Mouse (Mus musculus) MEL (cell line): ENCODE measurements at regions not wholly inside any gene's neighbourhood (a gene's known extent, or its start where the extent isn't known, plus 50 kb on each side); places are given as distances from the start of the nearest gene placed in this dataset.

Experiments
- DNase-seq: peaks from one replicate; pipeline ENCODE4 v3.0.0; 2011; ENCODE audit warnings: low read depth, low spot score
- H3K27ac ChIP-seq: 2 replicates; pipeline ENCODE4 v1.5.1; 2012; ENCODE audit warnings: low read depth, mild to moderate bottlenecking, control low read depth, low read length, moderate library complexity; ENCODE audit not compliant: control insufficient read depth
- H3K27me3 ChIP-seq, 2 experiments: fragments of 150-350 bp in 1 of 2; sonication (generic) in 1 of 2; 2 replicates each; pipeline ENCODE4 v1.6.1; 2012; ENCODE audit warnings: low read length in 2 of 2, mild to moderate bottlenecking in 2 of 2, improper control_type of control experiment in 1 of 2, moderate library complexity in 1 of 2; ENCODE audit not compliant: insufficient read depth in 2 of 2, control insufficient read depth in 1 of 2
- H3K36me3 ChIP-seq, 2 experiments: 2 replicates each; pipeline ENCODE4 v1.6.1; 2012 to 2014; ENCODE audit warnings: low read length in 2 of 2, improper control_type of control experiment in 1 of 2, inconsistent platforms in 1 of 2, mild to moderate bottlenecking in 1 of 2; ENCODE audit not compliant: insufficient read depth in 2 of 2, control insufficient read depth in 1 of 2
- H3K4me1 ChIP-seq, 2 experiments: fragments of 150-350 bp in 1 of 2; sonication (generic) in 1 of 2; 2 replicates each; pipeline ENCODE4 v1.6.1; 2012; ENCODE audit warnings: low read length in 2 of 2, improper control_type of control experiment in 1 of 2, mild to moderate bottlenecking in 1 of 2; ENCODE audit not compliant: insufficient read depth in 2 of 2, control insufficient read depth in 1 of 2
- H3K4me3 ChIP-seq, 2 experiments: fragments of 150-350 bp in 1 of 2; sonication (generic) in 1 of 2; 2 replicates each; pipeline ENCODE4 v1.5.1; 2012; ENCODE audit warnings: low read depth in 2 of 2, low read length in 2 of 2, mild to moderate bottlenecking in 2 of 2, moderate library complexity in 2 of 2, control low read depth in 1 of 2, improper control_type of control experiment in 1 of 2; ENCODE audit not compliant: control insufficient read depth in 1 of 2, insufficient read depth in 1 of 2
- H3K79me2 ChIP-seq: 2 replicates; pipeline ENCODE4 v1.6.1; 2012; ENCODE audit warnings: mild to moderate bottlenecking, low read length, moderate library complexity; ENCODE audit not compliant: control insufficient read depth, poor library complexity, insufficient read depth
- H3K9ac ChIP-seq: 2 replicates; pipeline ENCODE4 v1.6.1; 2012; ENCODE audit warnings: low read depth, mild to moderate bottlenecking, control low read depth, low read length, moderate library complexity; ENCODE audit not compliant: control insufficient read depth, poor library complexity, severe bottlenecking
- H3K9me3 ChIP-seq: fragments of 150-350 bp; sonication (generic); replicated peaks from 2 replicates; pipeline ENCODE4 v1.6.1; 2012; ENCODE audit warnings: mild to moderate bottlenecking, low read length, improper control_type of control experiment, moderate library complexity; ENCODE audit not compliant: insufficient read depth
- BHLHE40 ChIP-seq: IDR thresholded peaks from 2 replicates; pipeline ENCODE4 v1.6.1; 2012; ENCODE audit warnings: low read depth, mild to moderate bottlenecking, inconsistent platforms, low read length, improper control_type of control experiment, borderline replicate concordance
- CHD1 ChIP-seq: IDR thresholded peaks from 2 replicates; pipeline ENCODE4 v1.6.1; 2012; ENCODE audit warnings: low read depth, mild to moderate bottlenecking, inconsistent platforms, low read length, improper control_type of control experiment
- CHD2 ChIP-seq: IDR thresholded peaks from 2 replicates; pipeline ENCODE4 v1.6.1; 2011; ENCODE audit warnings: low read length, improper control_type of control experiment
- EP300 ChIP-seq, 2 experiments: IDR thresholded peaks; 2 replicates each; pipeline ENCODE4 v1.6.1; 2011; ENCODE audit warnings: improper control_type of control experiment in 2 of 2, low read length in 2 of 2, low read depth in 1 of 2, mild to moderate bottlenecking in 1 of 2
- GABPA ChIP-seq: IDR thresholded peaks from 2 replicates; pipeline ENCODE4 v1.6.1; 2012; ENCODE audit warnings: low read depth, mild to moderate bottlenecking, inconsistent platforms, low read length, improper control_type of control experiment, moderate library complexity
- HCFC1 ChIP-seq: IDR thresholded peaks from 2 replicates; pipeline ENCODE4 v1.6.1; 2012; ENCODE audit warnings: low read depth, mild to moderate bottlenecking, inconsistent platforms, low read length, improper control_type of control experiment, moderate library complexity
- MAFK ChIP-seq: IDR thresholded peaks from 2 replicates; pipeline ENCODE4 v1.6.1; 2011; ENCODE audit warnings: low read depth, mild to moderate bottlenecking, low read length, improper control_type of control experiment, borderline replicate concordance
- MAX ChIP-seq: IDR thresholded peaks from 2 replicates; pipeline ENCODE4 v1.6.1; 2011; ENCODE audit warnings: low read length, improper control_type of control experiment
- MAZ ChIP-seq: IDR thresholded peaks from 2 replicates; pipeline ENCODE4 v1.6.1; 2012; ENCODE audit warnings: low read depth, mild to moderate bottlenecking, inconsistent platforms, low read length, improper control_type of control experiment
- MXI1 ChIP-seq: IDR thresholded peaks from 2 replicates; pipeline ENCODE4 v1.6.1; 2011; ENCODE audit warnings: mild to moderate bottlenecking, low read depth, low read length, improper control_type of control experiment
- MYB ChIP-seq: IDR thresholded peaks from 2 replicates; pipeline ENCODE4 v1.6.1; 2011; ENCODE audit warnings: mild to moderate bottlenecking, low read depth, low read length, improper control_type of control experiment
- MYC ChIP-seq: IDR thresholded peaks from 2 replicates; pipeline ENCODE4 v1.6.1; 2011; ENCODE audit warnings: low read depth, mild to moderate bottlenecking, low read length, improper control_type of control experiment, moderate library complexity
- NELFE ChIP-seq: IDR thresholded peaks from 2 replicates; pipeline ENCODE4 v1.6.1; 2011; ENCODE audit warnings: low read depth, low read length, improper control_type of control experiment
- POLR2AphosphoS2 ChIP-seq: IDR thresholded peaks from 2 replicates; pipeline ENCODE4 v1.6.1; 2011; ENCODE audit warnings: low read length, improper control_type of control experiment
- RAD21 ChIP-seq: IDR thresholded peaks from 2 replicates; pipeline ENCODE4 v1.6.1; 2011; ENCODE audit warnings: mild to moderate bottlenecking, low read depth, low read length, improper control_type of control experiment
- RCOR1 ChIP-seq: IDR thresholded peaks from 2 replicates; pipeline ENCODE4 v1.6.1; 2012; ENCODE audit warnings: low read depth, mild to moderate bottlenecking, inconsistent platforms, low read length, improper control_type of control experiment
- SMC3 ChIP-seq: IDR thresholded peaks from 2 replicates; pipeline ENCODE4 v1.6.1; 2011; ENCODE audit warnings: low read depth, low read length, improper control_type of control experiment
- USF2 ChIP-seq, 2 experiments: IDR thresholded peaks; 2 replicates each; pipeline ENCODE4 v1.6.1; 2011 to 2012; ENCODE audit warnings: improper control_type of control experiment in 2 of 2, low read length in 2 of 2, borderline replicate concordance in 1 of 2, inconsistent platforms in 1 of 2, low read depth in 1 of 2, mild to moderate bottlenecking in 1 of 2; ENCODE audit not compliant: insufficient read depth in 1 of 2
- ZC3H11A ChIP-seq: IDR thresholded peaks from 2 replicates; pipeline ENCODE4 v1.6.1; 2012; ENCODE audit warnings: low read depth, mild to moderate bottlenecking, inconsistent platforms, low read length, improper control_type of control experiment
- ZKSCAN1 ChIP-seq: IDR thresholded peaks from 2 replicates; pipeline ENCODE4 v1.6.1; 2012; ENCODE audit warnings: low read depth, mild to moderate bottlenecking, inconsistent platforms, low read length, improper control_type of control experiment, moderate library complexity
- ZMIZ1 ChIP-seq: IDR thresholded peaks from 2 replicates; pipeline ENCODE4 v1.6.1; 2012; ENCODE audit warnings: low read depth, mild to moderate bottlenecking, inconsistent platforms, low read length, improper control_type of control experiment, moderate library complexity

- Histone ChIP-seq H3K9ac (no peak overlapping the region), H3K4me1 (no peaks in the 10 kb centered on the region), H3K27me3 (no peaks in the 10 kb centered on the region), H3K9me3 (no peaks in the 10 kb centered on the region), H3K27ac (no peak overlapping the region), H3K4me3 (no peak overlapping the region), H3K36me3 (no peaks in the 10 kb centered on the region), H3K79me2 (no peaks in the 10 kb centered on the region)
- no peak for DNase-seq
- TF ChIP-seq ZKSCAN1, result no peak
- TF ChIP-seq ZMIZ1, result no peak
- no peak for TF ChIP-seq MAX
- no peak for TF ChIP-seq MYB
- TF ChIP-seq HCFC1, result no peak
- TF ChIP-seq POLR2AphosphoS2, result no peak
- TF ChIP-seq MXI1, result no peak
- TF ChIP-seq CHD1, result no peak
- no peak for TF ChIP-seq NELFE
- TF ChIP-seq ZC3H11A, result no peak
- TF ChIP-seq MAFK, result no peak
- TF ChIP-seq MAZ, result no peak
- TF ChIP-seq RCOR1, result no peak
- TF ChIP-seq CHD2, result no peak
- TF ChIP-seq RAD21, result no peak
- no peak for TF ChIP-seq BHLHE40
- no peak for TF ChIP-seq MYC
- no peak for TF ChIP-seq SMC3
- TF ChIP-seq USF2 (IDR thresholded peaks at IDR 0.05; ENCODE audit: borderline replicate concordance in 1 of 2, insufficient read depth in 1 of 2, low read depth in 1 of 2, low read length in 2 of 2), result no peak
- TF ChIP-seq EP300 (IDR thresholded peaks at IDR 0.05; ENCODE audit: low read depth in 1 of 2, low read length in 2 of 2), result no peak
These were observed 90.9 kb upstream of the Lef1 start for GRCm38 (mm10) chr3:131019163-131019956.

DNA sequence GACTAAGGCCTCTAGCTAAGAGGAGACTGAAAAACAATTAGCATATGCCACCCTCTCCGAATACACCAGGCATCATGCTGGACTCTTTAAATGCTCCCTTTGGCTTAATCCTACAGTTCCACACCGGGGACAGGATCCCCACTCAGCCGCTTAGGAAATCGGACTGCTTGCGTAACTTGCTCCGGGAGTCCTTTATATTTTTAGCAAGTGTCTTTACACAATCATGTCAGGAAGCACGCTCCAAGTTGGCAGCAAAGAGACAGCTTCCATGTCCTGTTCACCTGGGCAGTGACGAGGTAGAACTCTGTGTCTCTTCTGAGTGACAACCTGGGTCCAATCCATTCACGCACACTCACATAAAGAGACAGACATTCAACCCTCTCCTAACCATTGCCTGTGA lies 92.4 kb upstream of the Lef1 start:
- H3K27ac ChIP-seq, result no peak overlapping the region
- H3K79me2 ChIP-seq, result no peaks in the 10 kb centered on the region
- no peaks in the 10 kb centered on the region for H3K4me1 ChIP-seq
- no peak overlapping the region for H3K4me3 ChIP-seq
- H3K36me3 ChIP-seq, result no peaks in the 10 kb centered on the region
- no peaks in the 10 kb centered on the region for H3K9me3 ChIP-seq
- TF ChIP-seq MAFK (no peak), GABPA (no peak)
- H3K27me3 ChIP-seq, result no peaks in the 10 kb centered on the region
- no peak for DNase-seq
- H3K9ac ChIP-seq, result no peak overlapping the region
